Mouse (Mus musculus) erythroblast, embryonic 14.5 days (primary cell): ENCODE measurements around the gene Apba1. TPM values are rescaled to one million over a fixed set of nuclear protein-coding genes. Genes with fewer than 3 reads are reported as not detected.

Experiments used
- H3K27me3 ChIP-seq: 2 replicates; pipeline ENCODE4 v1.6.1; 2012; ENCODE audit warnings: inconsistent platforms; ENCODE audit not compliant: control insufficient read depth
- H3K36me3 ChIP-seq: 2 replicates; pipeline ENCODE4 v1.6.1; 2012; ENCODE audit warnings: mild to moderate bottlenecking, inconsistent platforms; ENCODE audit not compliant: control insufficient read depth
- H3K4me1 ChIP-seq: 2 replicates; pipeline ENCODE4 v1.6.1; 2012; ENCODE audit warnings: inconsistent platforms; ENCODE audit not compliant: control insufficient read depth
- H3K4me3 ChIP-seq: replicated peaks from 2 replicates; pipeline ENCODE3; 2012; ENCODE audit warnings: moderate library complexity, mild to moderate bottlenecking, inconsistent platforms
- H3K9me3 ChIP-seq: 2 replicates; pipeline ENCODE4 v1.6.1; 2012; ENCODE audit warnings: low read length, inconsistent platforms, mixed read lengths; ENCODE audit not compliant: control insufficient read depth
- GATA1 ChIP-seq: IDR thresholded peaks from 2 replicates; pipeline ENCODE4 v1.6.1; 2012; ENCODE audit warnings: low read length, inconsistent platforms, mixed read lengths
- TAL1 ChIP-seq: IDR thresholded peaks from 3 replicates; pipeline ENCODE4 v1.6.1; 2012; ENCODE audit warnings: low read length, inconsistent platforms, mixed read lengths
- polyA plus RNA-seq: library from polyadenylated mRNA; stranded (reverse); fragments of >175 nt; gene quantifications from 2 replicates; pipeline ENCODE4 v1.2.3, GENCODE M21; 2012

The Apba1 gene
- polyA plus RNA-seq, 1 experiment: not detected

GRCm38 (mm10) chr19:23858091-23858490, 99.4 kb downstream of the Apba1 start:
- H3K4me3 ChIP-seq: no peak overlapping the region
- H3K27me3 ChIP-seq: no peaks in the 10 kb centered on the region
- H3K36me3 ChIP-seq: no peaks in the 10 kb centered on the region
- peaks cover 2% of the 10 kb centered on the region; the same call in 1 of the 2 replicates for H3K9me3 ChIP-seq
- H3K4me1 ChIP-seq: no peaks in the 10 kb centered on the region
- TF ChIP-seq GATA1 (no peak), TAL1 (no peak)

GRCm38 (mm10) chr19:23858781-23859180, 100.1 kb downstream of the Apba1 start:
- peaks cover 2% of the 10 kb centered on the region; the same call in 1 of the 2 replicates for H3K9me3 ChIP-seq
- no peaks in the 10 kb centered on the region for H3K4me1 ChIP-seq
- no peaks in the 10 kb centered on the region for H3K27me3 ChIP-seq
- TF ChIP-seq TAL1: no peak
- no peak for TF ChIP-seq GATA1
- H3K36me3 ChIP-seq: no peaks in the 10 kb centered on the region
- H3K4me3 ChIP-seq: no peak overlapping the region

GRCm38 (mm10) chr19:23860151-23860820, 101.6 kb downstream of the Apba1 start:
- H3K27me3 ChIP-seq: no peaks in the 10 kb centered on the region
- H3K4me1 ChIP-seq: no peaks in the 10 kb centered on the region
- no peak overlapping the region for H3K4me3 ChIP-seq
- TF ChIP-seq TAL1 (no peak), GATA1 (no peak)
- no peaks in the 10 kb centered on the region for H3K36me3 ChIP-seq
- peaks cover 2% of the 10 kb centered on the region; the same call in 1 of the 2 replicates for H3K9me3 ChIP-seq

- Histone ChIP-seq H3K27me3 (no peaks in the 10 kb centered on the region), H3K36me3 (no peaks in the 10 kb centered on the region)
- no peak for TF ChIP-seq TAL1
- no peak for TF ChIP-seq GATA1
Observed at GRCm38 (mm10) chr19:23862736-23863135, 104.0 kb downstream of the Apba1 start.

GRCm38 (mm10) chr19:23863959-23864358, 105.3 kb downstream of the Apba1 start:
- no peak for TF ChIP-seq GATA1
- TF ChIP-seq TAL1: no peak
- Histone ChIP-seq H3K36me3 (no peaks in the 10 kb centered on the region), H3K9me3 (no peaks in the 10 kb centered on the region), H3K4me1 (no peaks in the 10 kb centered on the region), H3K27me3 (no peaks in the 10 kb centered on the region), H3K4me3 (no peak overlapping the region)

More at GRCm38 (mm10) chr19:23862736-23863135, 104.0 kb downstream of the Apba1 start:
- no peaks in the 10 kb centered on the region for H3K4me1 ChIP-seq
- H3K9me3 ChIP-seq: peaks cover 2% of the 10 kb centered on the region; the same call in 1 of the 2 replicates
- no peak overlapping the region for H3K4me3 ChIP-seq

- Histone ChIP-seq H3K36me3 (no peaks in the 10 kb centered on the region), H3K27me3 (no peaks in the 10 kb centered on the region), H3K4me3 (no peak overlapping the region), H3K9me3 (no peaks in the 10 kb centered on the region), H3K4me1 (no peaks in the 10 kb centered on the region)
- no peak for TF ChIP-seq TAL1
- TF ChIP-seq GATA1: no peak
Observed at GRCm38 (mm10) chr19:23866045-23866444, 107.4 kb downstream of the Apba1 start.

DNA sequence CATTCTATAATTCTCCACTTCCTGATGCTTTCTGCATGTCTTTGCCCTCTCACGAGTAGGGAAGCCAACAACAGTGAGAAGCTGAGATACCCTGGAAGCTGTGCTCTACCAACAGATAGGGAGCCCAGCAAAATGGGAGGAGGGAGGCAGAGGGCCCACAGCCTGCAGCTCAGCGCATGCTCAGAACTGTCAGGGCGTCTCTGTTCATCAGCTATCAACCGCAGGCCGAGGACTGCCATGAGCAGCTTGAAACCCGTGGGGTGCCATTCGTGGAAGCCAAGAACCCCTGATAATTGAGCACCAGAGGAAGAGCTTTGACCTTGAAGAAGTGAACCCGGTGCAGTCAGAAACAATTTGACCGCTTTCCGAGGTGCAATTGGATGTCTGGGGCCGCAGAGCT, 108.4 kb downstream of the Apba1 start:
- Histone ChIP-seq H3K27me3 (no peaks in the 10 kb centered on the region), H3K36me3 (no peaks in the 10 kb centered on the region), H3K4me1 (no peaks in the 10 kb centered on the region), H3K9me3 (no peaks in the 10 kb centered on the region), H3K4me3 (no peak overlapping the region)
- TF ChIP-seq TAL1 (no peak), GATA1 (no peak)

DNA sequence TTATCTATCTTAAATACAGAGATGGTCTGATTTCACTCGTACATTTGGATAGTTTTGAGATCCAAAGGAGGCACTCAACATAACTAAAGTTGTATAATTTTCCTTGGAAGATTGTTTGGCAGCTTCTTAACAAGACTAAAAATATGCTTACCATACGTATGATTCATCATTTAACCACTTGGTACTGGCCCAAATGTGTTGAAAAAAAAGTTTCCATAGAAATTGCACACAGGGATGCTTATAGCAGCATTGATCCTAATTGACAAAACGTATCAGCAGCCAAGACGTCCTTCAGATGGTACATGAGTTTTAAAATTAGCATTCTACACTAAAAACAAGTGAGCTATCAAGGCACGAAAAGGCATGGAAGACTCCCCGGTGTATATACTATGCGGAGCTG, 108.9 kb downstream of the Apba1 start:
- no peak for TF ChIP-seq TAL1
- no peak for TF ChIP-seq GATA1
- Histone ChIP-seq H3K9me3 (no peaks in the 10 kb centered on the region), H3K4me1 (no peaks in the 10 kb centered on the region), H3K27me3 (no peaks in the 10 kb centered on the region), H3K36me3 (no peaks in the 10 kb centered on the region), H3K4me3 (no peak overlapping the region)

DNA sequence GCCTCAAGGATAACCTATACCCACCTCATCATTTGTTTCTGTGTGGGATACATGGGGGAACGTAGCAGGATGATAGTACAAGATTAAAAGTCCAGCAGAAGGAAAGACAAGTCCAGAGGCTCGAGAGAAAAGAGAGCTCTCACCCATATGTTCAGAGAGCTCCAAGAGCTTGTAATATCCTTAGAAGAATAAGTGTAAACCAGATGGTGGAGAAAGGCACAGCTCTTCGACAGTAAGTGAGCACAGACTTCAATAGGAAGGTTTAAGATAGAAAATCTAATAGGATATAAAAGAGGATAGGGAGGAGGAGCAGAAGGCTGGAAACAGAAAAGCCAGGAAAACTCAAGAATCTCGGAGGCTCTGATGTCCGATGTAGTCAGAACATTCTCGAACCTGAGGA, 115.8 kb downstream of the Apba1 start:
- Histone ChIP-seq H3K4me1 (no peaks in the 10 kb centered on the region), H3K27me3 (no peaks in the 10 kb centered on the region), H3K36me3 (no peaks in the 10 kb centered on the region), H3K9me3 (no peaks in the 10 kb centered on the region), H3K4me3 (no peak overlapping the region)
- TF ChIP-seq GATA1: no peak
- TF ChIP-seq TAL1: no peak
